ENCODE assay signal across 28 mouse cellular contexts in the genomic region with DNA sequence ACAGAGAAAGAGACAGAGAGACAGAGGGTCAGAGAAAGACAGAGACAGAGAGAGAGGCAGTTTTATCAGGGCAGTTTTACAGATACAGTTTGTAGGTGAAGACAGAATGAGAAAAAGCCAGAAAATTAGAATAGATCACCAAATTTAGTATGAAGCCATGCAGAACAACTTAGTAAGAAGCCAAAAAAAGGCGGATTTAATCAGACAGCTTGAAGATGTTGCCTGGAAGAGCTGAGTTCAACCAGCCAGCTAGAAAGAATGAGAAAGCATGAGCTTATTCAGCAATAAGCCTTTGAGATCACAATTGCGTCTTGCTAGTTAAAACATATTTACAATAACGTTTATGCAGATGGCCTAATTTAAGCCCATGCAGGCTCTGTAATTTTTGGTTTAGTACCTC.
"Had no signal": no experiment of that assay in that cellular context is flagged by ENCODE, and none has a peak within 500 bp of the region (broad histone marks: within the 10 kb centered on the region; RNA-seq: fewer than 3 reads in every experiment).

No protein-coding gene starts in this region.

- H3K27ac ChIP-seq: embryonic facial prominence, embryonic 10.5 days; embryonic facial prominence, embryonic 12.5 days; embryonic facial prominence, embryonic 13.5 days; embryonic facial prominence, embryonic 15.5 days; forebrain, embryonic 10.5 days; forebrain, embryonic 12.5 days; forebrain, embryonic 13.5 days; forebrain, embryonic 15.5 days; gastrocnemius, adult 2 months; heart, adult 2 months had no signal

- H3K4me3 ChIP-seq: embryonic facial prominence, embryonic 10.5 days; embryonic facial prominence, embryonic 12.5 days; embryonic facial prominence, embryonic 13.5 days; embryonic facial prominence, embryonic 15.5 days; erythroblast, embryonic 14.5 days; forebrain, embryonic 10.5 days; forebrain, embryonic 12.5 days; forebrain, embryonic 13.5 days; forebrain, embryonic 15.5 days; gastrocnemius, adult 2 months; heart, adult 2 months had no signal

- ATAC-seq: forebrain, embryonic 13.5 days; forebrain, embryonic 14.5 days; forebrain, embryonic 15.5 days; forebrain, embryonic 16.5 days; forebrain, postnatal 0 days had no signal

- H3K27me3 ChIP-seq: embryonic facial prominence, embryonic 12.5 days; embryonic facial prominence, embryonic 13.5 days; embryonic facial prominence, embryonic 15.5 days; forebrain, embryonic 12.5 days; forebrain, embryonic 13.5 days; forebrain, embryonic 15.5 days had no signal

- DNase-seq: cerebellum, adult 8-10 months; cerebellum, adult 9-10 months; cerebellum, adult 9-11 months; cerebellum, postnatal 10 days; cerebellum, postnatal 14 days; cerebellum, postnatal 25 days; cerebellum, postnatal 36 days; embryo, embryonic 11 days; forebrain, postnatal 0 days; gastrocnemius, adult 2 months; gastrocnemius, postnatal 10 days; gastrocnemius, postnatal 14 days; gastrocnemius, postnatal 25 days; gastrocnemius, postnatal 36 days; heart, adult 11 months; heart, adult 18-20 months; heart, adult 2 months had no signal

- H3K36me3 ChIP-seq: embryonic facial prominence, embryonic 10.5 days; embryonic facial prominence, embryonic 12.5 days; embryonic facial prominence, embryonic 13.5 days; embryonic facial prominence, embryonic 15.5 days; forebrain, embryonic 10.5 days; forebrain, embryonic 12.5 days; forebrain, embryonic 15.5 days had no signal

- H3K4me2 ChIP-seq: embryonic facial prominence, embryonic 12.5 days; embryonic facial prominence, embryonic 13.5 days; embryonic facial prominence, embryonic 15.5 days; forebrain, embryonic 12.5 days; forebrain, embryonic 13.5 days; forebrain, embryonic 15.5 days had no signal

- H3K9me3 ChIP-seq: embryonic facial prominence, embryonic 10.5 days; embryonic facial prominence, embryonic 12.5 days; embryonic facial prominence, embryonic 13.5 days; embryonic facial prominence, embryonic 15.5 days; forebrain, embryonic 10.5 days; forebrain, embryonic 12.5 days; forebrain, embryonic 13.5 days; forebrain, embryonic 15.5 days had no signal

- H3K4me1 ChIP-seq: embryonic facial prominence, embryonic 10.5 days; embryonic facial prominence, embryonic 12.5 days; embryonic facial prominence, embryonic 13.5 days; embryonic facial prominence, embryonic 15.5 days; forebrain, embryonic 10.5 days; forebrain, embryonic 12.5 days; forebrain, embryonic 13.5 days; forebrain, embryonic 15.5 days had no signal

- H3K9ac ChIP-seq: embryonic facial prominence, embryonic 12.5 days; embryonic facial prominence, embryonic 13.5 days; embryonic facial prominence, embryonic 15.5 days; forebrain, embryonic 12.5 days; forebrain, embryonic 13.5 days; forebrain, embryonic 15.5 days; forebrain, postnatal 0 days had no signal
